ENCODE assay signal across 9 mouse cellular contexts in the genomic region with DNA sequence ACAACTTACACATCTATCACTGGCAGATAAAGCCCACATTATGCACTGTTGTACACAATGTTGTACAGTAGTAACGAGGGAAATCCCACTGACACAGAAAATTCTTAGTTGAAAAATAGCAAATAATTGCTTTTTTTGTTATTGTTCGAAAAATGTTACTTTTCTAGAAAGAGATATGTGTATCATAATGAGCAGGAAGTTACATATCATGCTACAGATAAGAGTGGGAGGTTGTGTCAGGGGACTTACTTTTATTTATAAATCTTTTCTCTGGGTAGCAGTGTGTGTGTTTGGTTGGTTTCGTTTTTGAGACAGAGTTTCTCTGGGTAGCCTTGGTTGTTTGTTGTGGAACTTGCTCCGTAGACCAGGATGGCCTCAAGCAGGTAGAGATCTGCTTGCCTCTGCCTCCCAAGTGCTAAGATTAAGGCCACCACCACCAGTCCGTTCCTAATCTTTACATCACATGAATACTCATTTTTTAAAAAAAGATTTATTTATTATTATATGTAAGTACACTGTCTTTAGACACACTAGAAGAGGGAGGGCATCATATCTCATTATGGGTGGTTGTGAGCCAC. TPM values are rescaled to one million over a fixed set of nuclear protein-coding genes. Genes with fewer than 3 reads are reported as not detected.
DNase-seq lines count a peak whose midpoint lies in the region; ATAC-seq and TF ChIP-seq lines count a peak whose summit lies in the region.
"Had no signal": no experiment of that assay in that cellular context is flagged by ENCODE, and none has a peak within 500 bp of the region (broad histone marks: within the 10 kb centered on the region; RNA-seq: fewer than 3 reads in every experiment).

No protein-coding gene starts in this region.

- H3K27ac ChIP-seq in kidney, adult 2 months (ENCODE audit: insufficient read depth, low read depth, low read length): no peak overlapping the region
- H3K27ac ChIP-seq in MEL (ENCODE audit: control insufficient read depth, low read depth, low read length): peak overlapping the region; percentile 89
- peak overlapping the region; percentile 88 for H3K27ac ChIP-seq in hindbrain, embryonic 14.5 days
- H3K27ac ChIP-seq in midbrain, embryonic 15.5 days: peak overlapping the region; percentile 87

- no peak for DNase-seq in kidney, adult 2 months
- DNase-seq in kidney, adult 9 months: no peak
- peak; percentile 60 for DNase-seq in MEL (ENCODE audit: low read depth, low spot score)
- DNase-seq in hindbrain, embryonic 14.5 days (ENCODE audit: low spot score): no peak
- no peak for DNase-seq in ovary, postnatal 36 days (ENCODE audit: low spot score)
- no peak for DNase-seq in layer of hippocampus, adult 9-10 months (ENCODE audit: low spot score)
- no peak for DNase-seq in lung, postnatal 25 days (ENCODE audit: low spot score)
- DNase-seq: kidney, postnatal 4 days had no signal

- no peaks in the 10 kb centered on the region for H3K9me3 ChIP-seq in MEL (replicated peaks; ENCODE audit: insufficient read depth, low read length)
- H3K9me3 ChIP-seq in hindbrain, embryonic 14.5 days (ENCODE audit: control insufficient read depth, low read length): no peaks in the 10 kb centered on the region
- no peaks in the 10 kb centered on the region for H3K9me3 ChIP-seq in midbrain, embryonic 15.5 days

- 81% methylated on average over 5 of the region's 5 CpGs for WGBS in kidney, adult 2 months
- 87% methylated on average over 5 of the region's 5 CpGs for WGBS in hindbrain, embryonic 14.5 days
- WGBS in midbrain, embryonic 15.5 days: 89% methylated on average over 5 of the region's 5 CpGs

- H3K4me1 ChIP-seq in kidney, adult 2 months (ENCODE audit: control insufficient read depth, insufficient read depth, low read length): peaks cover 14% of the 10 kb centered on the region; the same call in 1 of the 2 replicates
- peaks cover 0 to 9% of the 10 kb centered on the region in 2 experiments; a peak in 3 of 4 replicates for H3K4me1 ChIP-seq in MEL (ENCODE audit: control insufficient read depth in 1 of 2, insufficient read depth in 2 of 2, low read length in 2 of 2)
- H3K4me1 ChIP-seq in hindbrain, embryonic 14.5 days (replicated peaks; ENCODE audit: control insufficient read depth, insufficient read depth, low read length): peaks cover 22% of the 10 kb centered on the region
- peaks cover 17% of the 10 kb centered on the region for H3K4me1 ChIP-seq in midbrain, embryonic 15.5 days

- peak overlapping the region; percentile 65 for H3K4me2 ChIP-seq in hindbrain, embryonic 14.5 days (replicated peaks)
- peak overlapping the region; percentile 57 for H3K4me2 ChIP-seq in midbrain, embryonic 15.5 days

- no peaks in the 10 kb centered on the region for H3K27me3 ChIP-seq in kidney, adult 2 months (replicated peaks; ENCODE audit: control insufficient read depth, insufficient read depth, low read length)
- no peaks in the 10 kb centered on the region for H3K27me3 ChIP-seq in MEL (ENCODE audit: control insufficient read depth in 1 of 2, insufficient read depth in 2 of 2, low read length in 2 of 2)
- H3K27me3 ChIP-seq in hindbrain, embryonic 14.5 days (ENCODE audit: control insufficient read depth, insufficient read depth, low read length): no peaks in the 10 kb centered on the region
- no peaks in the 10 kb centered on the region for H3K27me3 ChIP-seq in midbrain, embryonic 15.5 days (replicated peaks)

- no peak for ATAC-seq in hindbrain, embryonic 14.5 days (ENCODE audit: low FRiP score)
- ATAC-seq in midbrain, embryonic 15.5 days (replicated peaks): no peak

- no peaks in the 10 kb centered on the region for H3K36me3 ChIP-seq in kidney, adult 2 months (ENCODE audit: control insufficient read depth, insufficient read depth, low read length)
- H3K36me3 ChIP-seq in MEL (ENCODE audit: control insufficient read depth in 1 of 2, insufficient read depth in 2 of 2, low read length in 2 of 2): peaks cover 8 to 10% of the 10 kb centered on the region in 2 experiments
- H3K36me3 ChIP-seq in hindbrain, embryonic 14.5 days (replicated peaks; ENCODE audit: control insufficient read depth, insufficient read depth): peaks cover 25% of the 10 kb centered on the region
- H3K36me3 ChIP-seq in midbrain, embryonic 15.5 days (replicated peaks): peaks cover 23% of the 10 kb centered on the region

- no peak for TF ChIP-seq CTCF in kidney, adult 2 months (conservative IDR thresholded peaks at IDR 0.05; ENCODE audit: insufficient read depth, insufficient read length, low read depth, low read length)
- no peak for TF ChIP-seq CTCF in MEL (IDR thresholded peaks at IDR 0.05 in 2 of 3, conservative IDR thresholded peaks at IDR 0.05 in 1 of 3; ENCODE audit: control insufficient read depth in 1 of 3, insufficient read depth in 1 of 3, low read depth in 2 of 3, low read length in 3 of 3, poor library complexity in 1 of 3, severe bottlenecking in 1 of 3)

- peak overlapping the region; percentile 85; the same call in 1 of the 2 replicates for H3K4me3 ChIP-seq in kidney, adult 2 months (ENCODE audit: insufficient read depth, low read depth, low read length)
- H3K4me3 ChIP-seq in MEL (ENCODE audit: control insufficient read depth in 1 of 2, insufficient read depth in 1 of 2, low read depth in 2 of 2, low read length in 2 of 2): peak overlapping the region; percentile 77 to 89
- peak overlapping the region; percentile 91 for H3K4me3 ChIP-seq in hindbrain, embryonic 14.5 days (replicated peaks; ENCODE audit: low read length)
- H3K4me3 ChIP-seq in midbrain, embryonic 15.5 days: peak overlapping the region; percentile 77

- no peak for TF ChIP-seq POLR2A in kidney, adult 2 months (IDR thresholded peaks at IDR 0.05; ENCODE audit: low read depth, low read length)
- no peak for TF ChIP-seq POLR2A in MEL (IDR thresholded peaks at IDR 0.05; ENCODE audit: control insufficient read depth in 1 of 2, insufficient read depth in 1 of 2, low read depth in 1 of 2, low read length in 2 of 2, poor library complexity in 1 of 2)

- peak; percentile 33 to 60; a peak in 3 of 4 replicates for TF ChIP-seq EP300 in MEL (IDR thresholded peaks at IDR 0.05; ENCODE audit: low read depth in 1 of 2, low read length in 2 of 2)

- H3K9ac ChIP-seq in MEL (ENCODE audit: control insufficient read depth, low read depth, low read length, poor library complexity, severe bottlenecking): peak overlapping the region; percentile 89
- H3K9ac ChIP-seq in hindbrain, embryonic 14.5 days: peak overlapping the region; percentile 66
- peak overlapping the region; percentile 66; the same call in 1 of the 2 replicates for H3K9ac ChIP-seq in midbrain, embryonic 15.5 days

- TF ChIP-seq RAD21 in MEL (IDR thresholded peaks at IDR 0.05; ENCODE audit: low read depth, low read length): no peak

- H3K79me2 ChIP-seq in MEL (ENCODE audit: control insufficient read depth, insufficient read depth, low read length, poor library complexity): peaks cover 26% of the 10 kb centered on the region

TF ChIP-seq in MEL, 35 proteins besides CTCF, POLR2A, EP300 and RAD21 (continues in another document):
- no peak for TF ChIP-seq MEF2A (IDR thresholded peaks at IDR 0.05; ENCODE audit: extremely low read depth, insufficient replicate concordance, low read depth, low read length, poor library complexity, severe bottlenecking)
- peak; percentile 58; the same call in 1 of the 2 replicates for TF ChIP-seq RCOR1 (IDR thresholded peaks at IDR 0.05; ENCODE audit: low read depth, low read length)
- TF ChIP-seq CHD1 (IDR thresholded peaks at IDR 0.05; ENCODE audit: low read depth, low read length): peak; percentile 27; the same call in 1 of the 2 replicates
- 0 out of 2 replicates have a peak, but pooled peaks have one; percentile 19 for TF ChIP-seq TCF12 (IDR thresholded peaks at IDR 0.05; ENCODE audit: low read depth, low read length)

RNA-seq across cellular contexts. Expression of a gene that starts 1.0 kb away (rescaled TPM):
- 42.3 and 45.0 TPM in 2 replicates for polyA plus RNA-seq in kidney, adult 2 months (2012; rRNA removed)
- 137 and 186 TPM in 2 replicates for total RNA-seq in MEL (2012; rRNA removed)
- 100 to 1,000 TPM in 1 of 2 experiments, not detected in 1; 160 TPM for polyA plus RNA-seq in MEL (2012; ENCODE audit: insufficient read depth in 1 of 2, insufficient read length in 2 of 2, low read depth in 1 of 2, low replicate concordance in 2 of 2, missing spikeins in 1 of 2)
- polyA plus RNA-seq in hindbrain, embryonic 14.5 days (2014; fragmentation: Nextera tagmentation; extraction: Ambion mirVana): 25.0 and 27.8 TPM in 2 replicates
- polyA plus RNA-seq in midbrain, embryonic 15.5 days (2015; fragmentation: Nextera tagmentation; extraction: Ambion mirVana): 28.1 and 29.7 TPM in 2 replicates

RNA-seq across cellular contexts. Expression of a gene that starts 16.8 kb away (rescaled TPM):
- polyA plus RNA-seq in kidney, adult 2 months (2012; rRNA removed): 31.2 and 34.1 TPM in 2 replicates
- 18.4 and 18.6 TPM in 2 replicates for total RNA-seq in MEL (2012; rRNA removed)
- polyA plus RNA-seq in MEL (2012; ENCODE audit: insufficient read depth in 1 of 2, insufficient read length in 2 of 2, low read depth in 1 of 2, low replicate concordance in 2 of 2, missing spikeins in 1 of 2): 10 to 100 TPM in 1 of 2 experiments, not detected in 1; 27.1 TPM
- polyA plus RNA-seq in hindbrain, embryonic 14.5 days (2014; fragmentation: Nextera tagmentation; extraction: Ambion mirVana): 34.8 and 42.4 TPM in 2 replicates
- 43.3 and 45.7 TPM in 2 replicates for polyA plus RNA-seq in midbrain, embryonic 15.5 days (2015; fragmentation: Nextera tagmentation; extraction: Ambion mirVana)

RNA-seq across cellular contexts. Expression of a gene that starts 18.4 kb away (rescaled TPM):
- 295 and 303 TPM in 2 replicates for polyA plus RNA-seq in kidney, adult 2 months (2012; rRNA removed)
- total RNA-seq in MEL (2012; rRNA removed): 29.0 and 31.9 TPM in 2 replicates
- polyA plus RNA-seq in MEL (2012; ENCODE audit: insufficient read depth in 1 of 2, insufficient read length in 2 of 2, low read depth in 1 of 2, low replicate concordance in 2 of 2, missing spikeins in 1 of 2): 10 to 100 TPM in 1 of 2 experiments, not detected in 1; 35.3 TPM
- 65.2 and 65.8 TPM in 2 replicates for polyA plus RNA-seq in hindbrain, embryonic 14.5 days (2014; fragmentation: Nextera tagmentation; extraction: Ambion mirVana)
- polyA plus RNA-seq in midbrain, embryonic 15.5 days (2015; fragmentation: Nextera tagmentation; extraction: Ambion mirVana): 44.6 and 44.9 TPM in 2 replicates

RNA-seq across cellular contexts. Expression of a gene that starts 28.7 kb away (rescaled TPM):
- 192 and 299 TPM in 2 replicates for polyA plus RNA-seq in kidney, adult 2 months (2012; rRNA removed)
- 2,496 and 2,743 TPM in 2 replicates for total RNA-seq in MEL (2012; rRNA removed)
- 1,000 to 10,000 TPM in 1 of 2 experiments, not detected in 1; 3,114 TPM for polyA plus RNA-seq in MEL (2012; ENCODE audit: insufficient read depth in 1 of 2, insufficient read length in 2 of 2, low read depth in 1 of 2, low replicate concordance in 2 of 2, missing spikeins in 1 of 2)
- polyA plus RNA-seq in hindbrain, embryonic 14.5 days (2014; fragmentation: Nextera tagmentation; extraction: Ambion mirVana): 1,177 and 1,438 TPM in 2 replicates
- polyA plus RNA-seq in midbrain, embryonic 15.5 days (2015; fragmentation: Nextera tagmentation; extraction: Ambion mirVana): 965 and 984 TPM in 2 replicates

RNA-seq across cellular contexts. Expression of a gene that starts 29.2 kb away (rescaled TPM):
- polyA plus RNA-seq in kidney, adult 2 months (2012; rRNA removed): 50.1 and 55.9 TPM in 2 replicates
- 121 and 140 TPM in 2 replicates for total RNA-seq in MEL (2012; rRNA removed)
- 100 to 1,000 TPM in 1 of 2 experiments, not detected in 1; 129 TPM for polyA plus RNA-seq in MEL (2012; ENCODE audit: insufficient read depth in 1 of 2, insufficient read length in 2 of 2, low read depth in 1 of 2, low replicate concordance in 2 of 2, missing spikeins in 1 of 2)
- polyA plus RNA-seq in hindbrain, embryonic 14.5 days (2014; fragmentation: Nextera tagmentation; extraction: Ambion mirVana): 289 and 299 TPM in 2 replicates
- polyA plus RNA-seq in midbrain, embryonic 15.5 days (2015; fragmentation: Nextera tagmentation; extraction: Ambion mirVana): 317 and 321 TPM in 2 replicates
